Mouse (Mus musculus): ENCODE data around the gene Map3k5.

GRCm38 (mm10) chr10:20004786-20005185 lies 70.5 kb downstream of the Map3k5 start:
- TF ChIP-seq CTCF (IDR thresholded peaks at IDR 0.05; ENCODE audit: insufficient read depth, low read depth, low read length) (no peak), POLR2A (IDR thresholded peaks at IDR 0.05; ENCODE audit: insufficient read depth, low read depth, low read length) (no peak)

Data from olfactory bulb, adult 2 months (tissue).